Mouse (Mus musculus): Measurements from ENCODE around the gene Slc26a1. TPM values are rescaled to one million over a fixed set of nuclear protein-coding genes. Genes with fewer than 3 reads are reported as not detected.

Gene Slc26a1
- polyA plus RNA-seq (2014; fragmentation: Nextera tagmentation; extraction: Ambion mirVana): 0.48 and 0.91 TPM in 2 replicates

DNA sequence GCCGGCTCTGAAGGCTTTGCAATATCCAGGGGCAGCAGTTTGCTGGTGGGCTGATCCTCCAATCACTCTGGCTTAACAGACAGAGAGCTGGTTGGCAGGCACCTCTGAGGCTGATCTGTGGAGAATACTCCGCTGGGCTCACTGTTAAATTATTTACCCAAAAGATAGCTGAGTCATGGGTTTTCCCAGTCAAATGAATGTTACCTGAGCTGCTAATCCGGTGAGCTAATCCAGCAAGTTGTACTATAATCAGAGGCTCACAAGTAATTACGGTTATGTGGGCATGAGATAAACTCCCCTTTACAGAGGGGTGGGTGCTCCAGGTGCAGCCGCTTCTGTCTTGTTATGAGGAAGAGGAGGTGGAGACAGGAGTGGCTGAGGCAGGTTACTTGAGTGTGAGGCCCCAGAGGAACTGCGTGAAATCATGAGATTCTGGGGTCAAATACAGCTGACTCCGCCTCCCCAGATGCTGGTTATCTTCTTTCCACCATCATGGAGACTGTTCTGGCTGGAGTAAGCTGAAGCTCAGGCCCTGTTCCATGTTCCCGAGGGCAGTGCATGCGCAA, at the start of gene Slc26a1:
Gene Slc26a1, minus strand, starts transcription at position 319 of the 566 bp plus-strand sequence.
- Histone ChIP-seq H3K4me2 (replicated peaks; ENCODE audit: low read depth, low read length) (no peak within 1 kb of the TSS), H3K27ac (ENCODE audit: low read depth, low read length) (no peak within 1 kb of the TSS), H3K27me3 (ENCODE audit: control insufficient read depth, insufficient read depth, low read length) (no peaks in the 10 kb centered on the region), H3K36me3 (ENCODE audit: control insufficient read depth, insufficient read depth, low read length) (no peaks in the 10 kb centered on the region), H3K4me3 (ENCODE audit: low read depth, low read length) (no peak within 1 kb of the TSS), H3K9ac (ENCODE audit: low read depth, low read length) (no peak within 1 kb of the TSS), H3K4me1 (replicated peaks; ENCODE audit: control insufficient read depth, insufficient read depth, low read length) (0 out of 2 replicates have a peak, but pooled peaks cover 4% of the 10 kb centered on the region), H3K9me3 (ENCODE audit: control insufficient read depth, low read length) (no peaks in the 10 kb centered on the region)
- DNase-seq (ENCODE audit: low spot score) (no peak), ATAC-seq (ENCODE audit: low FRiP score) (no peak)
- 82% methylated on average over 9 of the region's 9 CpGs for WGBS

DNA sequence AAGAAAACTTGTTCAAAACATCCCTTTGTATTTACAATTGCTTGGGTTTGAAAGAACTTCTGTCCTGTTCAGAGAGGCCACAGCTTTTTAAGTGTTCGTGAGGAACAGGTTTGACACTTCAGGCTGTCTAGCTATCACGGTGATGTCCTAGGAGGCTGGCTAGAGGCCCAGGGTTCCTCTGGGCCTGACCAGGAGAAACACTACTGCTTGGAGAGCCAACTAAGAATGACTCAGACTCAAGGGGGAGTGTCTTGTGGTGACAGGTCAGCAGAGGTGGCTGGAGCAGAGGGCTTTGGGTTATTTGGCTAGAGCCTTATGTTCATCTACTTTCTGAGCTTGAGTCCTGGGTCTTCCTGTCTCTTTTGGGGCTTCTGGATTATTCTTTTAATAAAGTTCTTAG, 48.6 kb upstream of the Slc26a1 start:
- Histone ChIP-seq H3K4me2 (replicated peaks; ENCODE audit: low read depth, low read length) (no peak overlapping the region), H3K4me3 (ENCODE audit: low read depth, low read length) (no peak overlapping the region), H3K9me3 (ENCODE audit: control insufficient read depth, low read length) (no peaks in the 10 kb centered on the region), H3K27ac (ENCODE audit: low read depth, low read length) (no peak overlapping the region), H3K9ac (ENCODE audit: low read depth, low read length) (no peak overlapping the region), H3K36me3 (ENCODE audit: control insufficient read depth, insufficient read depth, low read length) (no peaks in the 10 kb centered on the region), H3K27me3 (ENCODE audit: control insufficient read depth, insufficient read depth, low read length) (no peaks in the 10 kb centered on the region), H3K4me1 (replicated peaks; ENCODE audit: control insufficient read depth, insufficient read depth, low read length) (no peaks in the 10 kb centered on the region)
- no peak for ATAC-seq (ENCODE audit: low FRiP score)
- no peak for DNase-seq (ENCODE audit: low spot score)
- WGBS: 78% methylated on average over 2 of the region's 2 CpGs

DNA sequence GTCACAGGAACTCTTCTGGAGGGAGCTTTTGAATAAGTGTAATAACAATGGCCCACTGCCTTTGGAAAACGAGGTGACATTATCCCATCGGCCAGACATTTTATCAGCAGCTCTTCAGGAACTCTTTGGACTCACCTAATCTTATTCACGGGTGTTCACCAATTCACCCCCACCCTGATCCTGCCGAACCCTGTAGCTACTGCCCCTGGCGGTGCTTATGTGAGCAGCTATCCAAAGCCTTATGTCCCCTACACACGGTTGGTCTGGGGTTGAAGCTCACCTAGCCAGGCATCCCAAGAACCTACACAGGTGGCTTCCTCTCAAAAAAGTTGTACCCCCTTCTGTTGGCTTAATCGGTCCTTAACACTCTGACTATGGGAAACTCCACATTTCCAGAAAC, 44.4 kb upstream of the Slc26a1 start:
- no peaks in the 10 kb centered on the region for H3K36me3 ChIP-seq (ENCODE audit: control insufficient read depth, insufficient read depth, low read length)
- WGBS: 69% methylated on average over 7 of the region's 7 CpGs

DNA sequence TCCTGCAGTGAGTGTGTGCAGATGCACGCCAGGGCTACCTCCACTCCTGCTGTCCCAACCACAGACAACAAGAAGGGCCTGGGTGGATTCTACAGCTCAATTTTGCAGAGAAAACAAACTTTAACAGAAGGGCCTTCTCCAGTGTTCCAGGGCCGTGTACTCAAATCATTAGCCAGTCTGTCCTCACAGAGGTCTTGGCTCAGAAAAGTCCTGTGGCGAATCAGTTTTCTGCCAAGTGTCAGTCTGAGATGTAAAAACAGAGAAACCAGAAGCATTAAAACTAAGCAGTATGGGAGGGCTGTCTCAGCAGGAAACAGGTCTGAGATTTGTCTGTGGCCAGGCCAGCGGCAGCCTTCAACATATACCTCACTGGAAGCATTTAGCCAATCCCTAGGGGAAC, 42.7 kb upstream of the Slc26a1 start:
- Histone ChIP-seq H3K36me3 (ENCODE audit: control insufficient read depth, insufficient read depth, low read length) (no peaks in the 10 kb centered on the region), H3K9ac (ENCODE audit: low read depth, low read length) (no peak overlapping the region), H3K9me3 (ENCODE audit: control insufficient read depth, low read length) (no peaks in the 10 kb centered on the region), H3K4me1 (replicated peaks; ENCODE audit: control insufficient read depth, insufficient read depth, low read length) (no peaks in the 10 kb centered on the region; the same call in 1 of the 2 replicates), H3K4me3 (ENCODE audit: low read depth, low read length) (no peak overlapping the region), H3K4me2 (replicated peaks; ENCODE audit: low read depth, low read length) (no peak overlapping the region), H3K27me3 (ENCODE audit: control insufficient read depth, insufficient read depth, low read length) (no peaks in the 10 kb centered on the region), H3K27ac (ENCODE audit: low read depth, low read length) (no peak overlapping the region)
- 42% methylated on average over 4 of the region's 4 CpGs for WGBS
- DNase-seq (ENCODE audit: low spot score) (no peak), ATAC-seq (ENCODE audit: low FRiP score) (no peak)

More for the DNA sequence above, 44.4 kb upstream of the Slc26a1 start:
- no peaks in the 10 kb centered on the region; the same call in 1 of the 2 replicates for H3K4me1 ChIP-seq (replicated peaks; ENCODE audit: control insufficient read depth, insufficient read depth, low read length)
- H3K27me3 ChIP-seq (ENCODE audit: control insufficient read depth, insufficient read depth, low read length): no peaks in the 10 kb centered on the region
- no peak overlapping the region for H3K9ac ChIP-seq (ENCODE audit: low read depth, low read length)
- DNase-seq (ENCODE audit: low spot score) (no peak), ATAC-seq (ENCODE audit: low FRiP score) (no peak)
- no peak overlapping the region for H3K27ac ChIP-seq (ENCODE audit: low read depth, low read length)
- H3K4me2 ChIP-seq (replicated peaks; ENCODE audit: low read depth, low read length): no peak overlapping the region
- H3K9me3 ChIP-seq (ENCODE audit: control insufficient read depth, low read length): no peaks in the 10 kb centered on the region
- H3K4me3 ChIP-seq (ENCODE audit: low read depth, low read length): no peak overlapping the region

DNA sequence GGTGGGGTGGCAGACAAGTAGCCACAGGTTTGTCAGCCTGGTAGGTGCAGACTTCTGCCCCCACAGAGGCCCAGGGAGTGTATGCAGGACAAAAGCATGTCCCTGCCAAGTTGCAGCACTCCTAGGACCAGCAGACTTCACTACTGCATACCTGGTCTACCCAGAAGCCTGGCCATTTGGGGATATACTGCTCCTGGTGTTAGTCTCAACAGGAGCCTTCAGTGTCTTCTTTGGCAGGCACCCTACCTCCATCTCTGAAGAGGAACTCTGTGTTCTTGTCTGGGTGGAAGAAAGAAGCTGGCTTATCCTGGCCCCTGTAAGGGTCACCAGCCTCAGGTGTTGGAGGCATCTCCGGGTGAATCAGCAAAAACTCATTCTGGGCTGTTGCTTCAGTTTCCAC, 40.6 kb upstream of the Slc26a1 start:
- no peaks in the 10 kb centered on the region; the same call in 1 of the 2 replicates for H3K4me1 ChIP-seq (replicated peaks; ENCODE audit: control insufficient read depth, insufficient read depth, low read length)
- ATAC-seq (ENCODE audit: low FRiP score) (no peak), DNase-seq (ENCODE audit: low spot score) (no peak)
- H3K9ac ChIP-seq (ENCODE audit: low read depth, low read length): no peak overlapping the region
- no peak overlapping the region for H3K4me2 ChIP-seq (replicated peaks; ENCODE audit: low read depth, low read length)
- H3K27ac ChIP-seq (ENCODE audit: low read depth, low read length): no peak overlapping the region
- no peaks in the 10 kb centered on the region for H3K27me3 ChIP-seq (ENCODE audit: control insufficient read depth, insufficient read depth, low read length)
- WGBS: 93% methylated on average over 1 of the region's 1 CpGs
- H3K4me3 ChIP-seq (ENCODE audit: low read depth, low read length): no peak overlapping the region
- no peaks in the 10 kb centered on the region for H3K36me3 ChIP-seq (ENCODE audit: control insufficient read depth, insufficient read depth, low read length)
- H3K9me3 ChIP-seq (ENCODE audit: control insufficient read depth, low read length): no peaks in the 10 kb centered on the region

DNA sequence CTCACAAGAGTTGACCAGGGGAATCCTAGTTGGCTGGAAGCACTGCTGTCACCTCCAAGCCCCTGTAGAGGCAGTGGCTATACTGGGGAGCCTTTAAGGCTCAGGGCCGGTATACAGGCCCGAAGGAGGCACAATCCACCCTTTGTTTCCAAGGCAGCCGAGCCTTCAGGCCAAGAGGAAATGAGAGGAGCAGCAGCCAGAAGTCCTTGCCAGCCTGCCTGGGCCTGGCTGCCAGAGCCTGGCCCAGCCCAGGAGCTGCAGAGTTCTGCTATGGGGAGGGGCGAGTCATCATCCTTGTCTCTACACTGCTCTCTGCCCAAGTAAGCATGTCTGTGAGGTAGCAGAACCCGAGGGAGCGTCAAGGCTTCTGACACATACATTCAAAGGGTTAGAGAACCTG, 38.8 kb upstream of the Slc26a1 start:
- no peaks in the 10 kb centered on the region for H3K9me3 ChIP-seq (ENCODE audit: control insufficient read depth, low read length)
- no peaks in the 10 kb centered on the region for H3K27me3 ChIP-seq (ENCODE audit: control insufficient read depth, insufficient read depth, low read length)
- no peaks in the 10 kb centered on the region for H3K36me3 ChIP-seq (ENCODE audit: control insufficient read depth, insufficient read depth, low read length)
- no peak overlapping the region for H3K9ac ChIP-seq (ENCODE audit: low read depth, low read length)
- DNase-seq (ENCODE audit: low spot score): no peak
- no peak overlapping the region for H3K27ac ChIP-seq (ENCODE audit: low read depth, low read length)
- H3K4me1 ChIP-seq (replicated peaks; ENCODE audit: control insufficient read depth, insufficient read depth, low read length): no peaks in the 10 kb centered on the region; the same call in 1 of the 2 replicates
- no peak; the same call in 1 of the 2 replicates for ATAC-seq (ENCODE audit: low FRiP score)
- H3K4me2 ChIP-seq (replicated peaks; ENCODE audit: low read depth, low read length): no peak overlapping the region
- H3K4me3 ChIP-seq (ENCODE audit: low read depth, low read length): no peak overlapping the region
- 66% methylated on average over 6 of the region's 6 CpGs for WGBS

DNA sequence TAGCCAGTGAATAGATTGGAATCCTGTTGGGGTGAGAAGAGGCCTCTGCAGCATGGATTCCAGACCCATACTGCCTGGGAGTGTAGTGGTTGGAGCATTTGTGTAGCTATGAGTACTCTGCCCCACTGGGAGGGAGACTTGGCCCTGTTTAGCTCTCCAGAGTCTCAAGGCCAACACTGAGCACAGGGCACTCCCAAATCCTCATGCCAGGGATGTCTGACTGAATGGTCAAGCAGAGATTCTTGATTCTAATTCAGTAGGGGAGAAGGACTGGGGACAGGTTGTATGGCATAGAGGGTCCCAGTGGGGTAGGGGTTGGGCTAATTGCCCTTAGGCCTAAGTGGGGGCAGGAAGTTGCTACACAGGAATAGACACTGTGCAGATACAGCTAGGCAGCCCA, 38.3 kb upstream of the Slc26a1 start:
- H3K36me3 ChIP-seq (ENCODE audit: control insufficient read depth, insufficient read depth, low read length): no peaks in the 10 kb centered on the region
- no peak overlapping the region for H3K9ac ChIP-seq (ENCODE audit: low read depth, low read length)
- H3K27me3 ChIP-seq (ENCODE audit: control insufficient read depth, insufficient read depth, low read length): no peaks in the 10 kb centered on the region
- H3K4me2 ChIP-seq (replicated peaks; ENCODE audit: low read depth, low read length): no peak overlapping the region
- H3K4me1 ChIP-seq (replicated peaks; ENCODE audit: control insufficient read depth, insufficient read depth, low read length): no peaks in the 10 kb centered on the region; the same call in 1 of the 2 replicates
- DNase-seq (ENCODE audit: low spot score) (no peak), ATAC-seq (ENCODE audit: low FRiP score) (no peak)
- H3K27ac ChIP-seq (ENCODE audit: low read depth, low read length): no peak overlapping the region
- no peaks in the 10 kb centered on the region for H3K9me3 ChIP-seq (ENCODE audit: control insufficient read depth, low read length)
- H3K4me3 ChIP-seq (ENCODE audit: low read depth, low read length): no peak overlapping the region

DNA sequence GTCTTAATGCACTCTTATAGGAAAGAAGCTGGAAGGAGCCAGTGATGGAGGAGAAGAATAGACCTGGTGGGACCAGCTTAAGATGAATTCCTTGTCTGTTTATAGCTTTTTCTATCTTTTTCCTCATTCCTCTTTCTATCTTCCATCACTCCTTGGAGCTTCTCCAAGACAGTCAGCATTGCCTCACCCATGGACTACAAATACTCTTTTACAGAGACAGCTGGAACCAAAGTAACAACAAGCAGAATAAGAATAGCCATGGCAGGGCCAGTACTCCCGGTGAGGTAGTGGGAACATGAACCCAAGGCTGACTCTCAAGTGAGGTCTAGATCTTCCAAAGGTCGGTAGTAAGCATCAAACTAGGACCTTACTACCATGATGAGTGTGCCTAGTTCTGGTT, 37.7 kb upstream of the Slc26a1 start:
- no peaks in the 10 kb centered on the region for H3K9me3 ChIP-seq (ENCODE audit: control insufficient read depth, low read length)
- no peak for ATAC-seq (ENCODE audit: low FRiP score)
- H3K4me1 ChIP-seq (replicated peaks; ENCODE audit: control insufficient read depth, insufficient read depth, low read length): no peaks in the 10 kb centered on the region; the same call in 1 of the 2 replicates
- H3K4me2 ChIP-seq (replicated peaks; ENCODE audit: low read depth, low read length): no peak overlapping the region
- no peaks in the 10 kb centered on the region for H3K27me3 ChIP-seq (ENCODE audit: control insufficient read depth, insufficient read depth, low read length)
- no peak overlapping the region for H3K9ac ChIP-seq (ENCODE audit: low read depth, low read length)
- DNase-seq (ENCODE audit: low spot score): no peak
- H3K27ac ChIP-seq (ENCODE audit: low read depth, low read length): no peak overlapping the region
- H3K4me3 ChIP-seq (ENCODE audit: low read depth, low read length): no peak overlapping the region
- 82% methylated on average over 2 of the region's 2 CpGs for WGBS
- no peaks in the 10 kb centered on the region for H3K36me3 ChIP-seq (ENCODE audit: control insufficient read depth, insufficient read depth, low read length)

DNA sequence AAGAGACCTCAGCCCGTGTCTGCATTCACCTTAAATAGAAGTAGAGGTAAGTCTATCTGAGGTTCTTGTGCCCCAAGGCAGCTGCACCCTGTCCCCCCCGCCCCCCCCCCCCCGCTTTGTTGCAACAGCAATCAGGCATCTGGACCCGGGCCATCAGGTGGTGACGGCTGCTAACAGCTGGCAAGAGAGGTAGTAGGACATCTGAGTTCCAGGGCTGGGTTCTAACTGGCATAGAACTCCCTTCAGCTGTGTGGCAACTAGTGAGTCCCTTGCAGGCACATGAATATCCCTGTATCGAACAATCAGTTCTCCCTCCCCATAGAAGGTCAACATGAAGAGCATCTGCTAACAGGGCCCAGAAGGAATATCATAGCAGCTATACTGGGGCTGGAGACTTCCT, 36.6 kb upstream of the Slc26a1 start:
- no peak overlapping the region for H3K4me3 ChIP-seq (ENCODE audit: low read depth, low read length)
- no peak for DNase-seq (ENCODE audit: low spot score)
- no peaks in the 10 kb centered on the region for H3K36me3 ChIP-seq (ENCODE audit: control insufficient read depth, insufficient read depth, low read length)
- no peak overlapping the region for H3K4me2 ChIP-seq (replicated peaks; ENCODE audit: low read depth, low read length)
- no peaks in the 10 kb centered on the region for H3K4me1 ChIP-seq (replicated peaks; ENCODE audit: control insufficient read depth, insufficient read depth, low read length)
- H3K9me3 ChIP-seq (ENCODE audit: control insufficient read depth, low read length): no peaks in the 10 kb centered on the region
- H3K27me3 ChIP-seq (ENCODE audit: control insufficient read depth, insufficient read depth, low read length): no peaks in the 10 kb centered on the region
- 85% methylated on average over 6 of the region's 6 CpGs for WGBS
- H3K9ac ChIP-seq (ENCODE audit: low read depth, low read length): no peak overlapping the region
- ATAC-seq (ENCODE audit: low FRiP score): no peak
- no peak overlapping the region for H3K27ac ChIP-seq (ENCODE audit: low read depth, low read length)
